Mouse (Mus musculus): ENCODE results near the gene Fktn.

GRCm38 (mm10) chr4:53823697-53824096 lies 109.9 kb downstream of the Fktn start:
- TF ChIP-seq CTCF (IDR thresholded peaks at IDR 0.05) = peak; percentile 54
- TF ChIP-seq EP300 (IDR thresholded peaks at IDR 0.05; ENCODE audit: insufficient read depth, low read depth, low read length) = no peak
- TF ChIP-seq POLR2A (IDR thresholded peaks at IDR 0.05; ENCODE audit: insufficient read depth, low read depth, low read length) = no peak
